Mouse (Mus musculus) ES-E14 (cell line): ENCODE results near the gene Gps1. TPM values are rescaled to one million over a fixed set of nuclear protein-coding genes. Genes with fewer than 3 reads are reported as not detected.

ENCODE experiments used
- DNase-seq: peaks from one replicate; pipeline ENCODE4 v3.0.0-alpha.2; 2013; ENCODE audit warnings: low read depth, low spot score
- H3K27ac ChIP-seq: 2 replicates; pipeline ENCODE4 v1.5.1; 2012; ENCODE audit warnings: low read depth, mild to moderate bottlenecking, low read length, moderate library complexity, mixed read lengths; ENCODE audit not compliant: poor library complexity, insufficient read depth, severe bottlenecking
- H3K36me3 ChIP-seq: 2 replicates; pipeline ENCODE4 v1.6.1; 2012; ENCODE audit warnings: mild to moderate bottlenecking, low read length, moderate library complexity, mixed read lengths; ENCODE audit not compliant: control insufficient read depth, poor library complexity, insufficient read depth, severe bottlenecking
- H3K4me1 ChIP-seq, 2 experiments: fragments of 150-350 bp in 1 of 2; sonication (generic) in 1 of 2; 2 replicates each; pipeline ENCODE4 v1.6.1; 2012; ENCODE audit warnings: low read length in 2 of 2, mild to moderate bottlenecking in 1 of 2, mixed read lengths in 1 of 2; ENCODE audit not compliant: control insufficient read depth in 2 of 2, insufficient read depth in 2 of 2, poor library complexity in 1 of 2
- H3K4me3 ChIP-seq, 2 experiments: fragments of 150-350 bp in 1 of 2; sonication (generic) in 1 of 2; 2 replicates each; pipeline ENCODE4 v1.5.1; 2012; ENCODE audit warnings: low read length in 2 of 2, low read depth in 1 of 2, mild to moderate bottlenecking in 1 of 2, mixed read lengths in 1 of 2; ENCODE audit not compliant: insufficient read depth in 1 of 2, poor library complexity in 1 of 2, severe bottlenecking in 1 of 2
- H3K9ac ChIP-seq: 2 replicates; pipeline ENCODE4 v1.6.1; 2012; ENCODE audit warnings: low read depth, mild to moderate bottlenecking, low read length, mixed read lengths; ENCODE audit not compliant: poor library complexity, insufficient read depth, severe bottlenecking
- H3K9me3 ChIP-seq: fragments of 150-350 bp; sonication (generic); 2 replicates; pipeline ENCODE4 v1.6.1; 2012; ENCODE audit warnings: low read depth, mild to moderate bottlenecking, low read length; ENCODE audit not compliant: control insufficient read depth, insufficient read depth
- CHD2 ChIP-seq: IDR thresholded peaks from 2 replicates; pipeline ENCODE4 v1.6.1; 2014; ENCODE audit warnings: mild to moderate bottlenecking, low read depth, low read length, inconsistent platforms
- HCFC1 ChIP-seq: IDR thresholded peaks from 2 replicates; pipeline ENCODE4 v1.6.1; 2012; ENCODE audit warnings: low read length, inconsistent platforms, borderline replicate concordance; ENCODE audit not compliant: insufficient read depth
- MAFK ChIP-seq: IDR thresholded peaks from 2 replicates; pipeline ENCODE4 v1.6.1; 2014; ENCODE audit warnings: mild to moderate bottlenecking, low read depth, low read length, inconsistent platforms; ENCODE audit not compliant: insufficient read depth
- ZC3H11A ChIP-seq: IDR thresholded peaks from 2 replicates; pipeline ENCODE4 v1.6.1; 2012; ENCODE audit warnings: low read depth, mild to moderate bottlenecking, inconsistent platforms, low read length, borderline replicate concordance
- ZNF384 ChIP-seq: IDR thresholded peaks from 2 replicates; pipeline ENCODE4 v1.6.1; 2012; ENCODE audit warnings: low read depth, low read length, inconsistent platforms
- in situ Hi-C, 2 experiments: fragments of 600-800 bp; cut with MboI; formaldehyde crosslinking; loops; one replicate each; pipeline ENCODE4 v1.15.1; 2025; ENCODE audit warnings: low sequenced_read_pairs in 2 of 2, inconsistent platforms in 1 of 2; ENCODE audit not compliant: unreplicated experiment in 2 of 2
- total RNA-seq: library from RNA; depleted of rRNA; stranded (reverse); fragments of 300-350 nt; gene quantifications from 2 replicates; pipeline ENCODE4 v1.2.3, GENCODE M21; 2012

Gps1 gene
- total RNA-seq, 1 experiment = 289 TPM

DNA sequence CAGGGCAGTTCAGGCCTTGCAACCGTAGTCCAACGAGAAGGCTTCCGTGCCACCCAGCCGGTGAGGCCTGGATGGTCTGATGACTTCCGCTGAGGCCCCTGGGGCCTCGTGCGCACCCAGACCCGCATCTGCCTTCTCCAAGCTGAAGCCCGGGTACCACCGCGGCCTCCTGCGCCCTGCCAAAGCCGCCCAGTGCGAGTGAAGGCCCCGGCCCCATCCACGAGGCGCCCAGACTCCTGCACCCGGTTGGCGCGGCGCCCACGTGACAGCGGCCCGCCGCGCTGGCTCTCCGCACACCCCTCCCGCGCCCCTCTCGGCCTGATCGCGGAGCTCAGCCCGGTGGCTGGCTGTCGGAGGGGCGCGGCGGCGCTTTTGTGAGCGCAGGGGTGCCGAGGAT is 39.5 kb downstream of the Gps1 start:
- Histone ChIP-seq H3K9me3 (no peaks in the 10 kb centered on the region), H3K27ac (peak overlapping the region; percentile 93), H3K9ac (peak overlapping the region; percentile 94), H3K4me3 (peak overlapping the region; percentile 87 to 91), H3K4me1 (peaks cover 4 to 31% of the 10 kb centered on the region in 2 experiments; a peak in 3 of 4 replicates), H3K36me3 (peaks cover 39% of the 10 kb centered on the region)
- in situ Hi-C loops = no loop called here
- no peak for TF ChIP-seq HCFC1
- no peak for TF ChIP-seq CHD2
- no peak for TF ChIP-seq ZC3H11A
- no peak for TF ChIP-seq ZNF384
- TF ChIP-seq MAFK = no peak
- no peak for DNase-seq

DNA sequence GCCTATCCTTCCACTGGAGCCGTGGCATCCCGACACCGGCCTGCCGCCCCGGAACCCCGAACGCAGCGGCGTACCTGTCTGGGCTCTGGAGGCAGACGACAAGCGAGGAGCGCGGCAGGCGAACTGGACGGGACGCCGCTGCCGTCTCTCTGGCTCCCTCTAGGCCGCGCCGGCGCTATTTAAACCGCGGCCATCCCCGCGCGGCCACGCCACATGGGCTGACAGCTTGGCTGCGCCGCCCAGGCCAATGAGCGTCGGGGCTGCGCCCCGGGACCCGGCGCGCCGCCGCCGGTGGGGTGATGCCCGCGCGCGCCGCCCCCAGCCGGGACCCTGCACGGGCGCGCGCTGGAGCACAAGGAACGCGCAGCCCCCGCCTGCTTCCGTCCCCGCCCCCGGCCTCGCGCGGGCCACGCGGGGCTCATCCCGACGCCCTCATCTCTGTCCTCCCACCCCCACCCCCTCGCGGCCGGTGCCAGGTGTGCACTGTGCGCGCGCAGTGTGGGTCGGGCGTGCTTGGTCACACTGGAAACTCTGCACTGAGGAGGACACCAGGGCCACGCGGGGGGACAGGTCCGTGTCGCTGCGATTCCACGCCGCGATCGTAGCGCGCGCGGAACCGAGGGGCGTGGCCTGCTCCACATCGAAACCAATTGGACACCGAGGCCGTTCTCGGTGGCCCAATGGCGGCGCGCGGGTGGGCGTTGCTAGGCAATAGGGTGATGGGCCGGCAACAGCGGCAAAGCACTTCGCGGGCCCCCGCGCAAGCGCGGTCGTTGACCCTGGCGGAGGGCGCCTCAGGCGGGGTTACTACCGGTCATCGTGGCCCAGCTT is 40.1 kb downstream of the Gps1 start, which contains the start of gene Fasn:
TSS of gene Fasn (minus strand) at position 592 of the 831 bp plus-strand sequence.
- peak; percentile 90 for DNase-seq
- peaks cover 4 to 31% of the 10 kb centered on the region in 2 experiments; a peak in 3 of 4 replicates for H3K4me1 ChIP-seq
- peak within 1 kb of the TSS; percentile 93 for H3K27ac ChIP-seq
- TF ChIP-seq ZC3H11A = no peak
- no peak for TF ChIP-seq ZNF384
- no peak for TF ChIP-seq CHD2
- TF ChIP-seq MAFK = no peak
- no peak for TF ChIP-seq HCFC1
- peaks cover 33% of the 10 kb centered on the region for H3K36me3 ChIP-seq
- H3K4me3 ChIP-seq = peak within 1 kb of the TSS; percentile 87 to 91
- in situ Hi-C loops = no loop called here
- H3K9ac ChIP-seq = peak within 1 kb of the TSS; percentile 94
- no peaks in the 10 kb centered on the region for H3K9me3 ChIP-seq

GRCm38 (mm10) chr11:120824787-120825288 is 40.8 kb downstream of the Gps1 start:
- Histone ChIP-seq H3K4me1 (peaks cover 4 to 31% of the 10 kb centered on the region in 2 experiments; a peak in 3 of 4 replicates), H3K9ac (peak overlapping the region; percentile 94), H3K9me3 (no peaks in the 10 kb centered on the region), H3K27ac (peak overlapping the region; percentile 50; the same call in 1 of the 2 replicates), H3K36me3 (peaks cover 26% of the 10 kb centered on the region), H3K4me3 (peak overlapping the region; percentile 79 to 87)
- in situ Hi-C loops = no loop called here
- TF ChIP-seq CHD2 (no peak), ZNF384 (no peak), HCFC1 (no peak), MAFK (no peak), ZC3H11A (no peak)
- DNase-seq = no peak

DNA sequence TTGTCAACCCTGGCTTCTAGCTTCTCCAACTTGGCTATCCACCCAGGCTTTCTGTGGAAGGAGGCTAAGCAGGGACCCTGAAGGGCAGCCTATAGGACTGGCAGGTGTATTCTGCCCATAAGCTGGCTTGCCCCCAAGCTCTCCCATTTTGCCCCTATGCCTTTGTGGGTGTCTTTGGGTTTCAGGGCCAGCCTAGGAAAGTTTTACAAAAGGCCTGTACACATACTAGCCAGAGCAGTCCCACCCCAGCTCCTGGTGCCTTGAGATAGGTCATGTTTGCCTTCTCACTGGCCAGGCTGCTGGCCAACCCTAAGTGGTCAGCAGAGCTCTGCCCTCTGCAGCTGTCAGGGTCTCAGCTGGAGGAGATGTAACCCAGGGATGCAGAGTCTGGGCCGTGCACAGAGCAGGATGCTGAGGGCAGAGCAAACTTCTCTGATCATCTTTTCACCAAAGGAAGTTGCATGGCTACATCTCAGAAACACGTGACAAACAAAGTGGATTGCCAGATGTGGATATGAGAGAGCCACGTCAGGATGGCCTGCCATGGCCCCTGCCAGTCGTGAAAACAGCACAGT is 41.3 kb downstream of the Gps1 start:
- H3K36me3 ChIP-seq = peaks cover 21% of the 10 kb centered on the region
- H3K9ac ChIP-seq = no peak overlapping the region; the same call in 1 of the 2 replicates
- DNase-seq = no peak
- H3K4me1 ChIP-seq = peaks cover 4 to 31% of the 10 kb centered on the region in 2 experiments; a peak in 3 of 4 replicates
- no peak overlapping the region for H3K27ac ChIP-seq
- no peaks in the 10 kb centered on the region for H3K9me3 ChIP-seq
- H3K4me3 ChIP-seq = peak overlapping the region in 1 of 2 experiments; percentile 79; a peak in 1 of 4 replicates
- in situ Hi-C loops = no loop called here
- no peak for TF ChIP-seq ZNF384
- no peak for TF ChIP-seq CHD2
- TF ChIP-seq MAFK = no peak
- TF ChIP-seq HCFC1 = no peak
- TF ChIP-seq ZC3H11A = no peak
